In the genomic region with DNA sequence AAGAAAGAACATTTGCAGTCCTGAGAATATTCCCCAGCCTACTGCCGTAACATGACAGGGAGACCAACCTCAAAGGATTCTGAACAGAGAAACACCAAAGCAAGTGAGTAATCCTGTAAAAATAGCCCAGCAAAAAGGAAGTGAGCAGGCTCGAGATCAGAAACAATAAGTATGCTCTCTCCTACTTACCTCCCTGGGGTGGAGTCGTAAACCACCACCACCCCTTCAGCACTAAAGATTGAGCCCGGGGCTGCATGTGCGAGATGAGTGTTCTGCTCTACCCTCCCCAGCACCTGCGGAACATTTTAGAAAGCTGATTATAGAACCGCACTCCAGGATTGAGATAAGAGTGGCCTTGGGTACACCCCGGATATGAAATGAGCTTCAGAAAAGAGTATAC, we compare ENCODE assay signal across 1 mouse cellular context.
TF ChIP-seq lines count a peak whose summit lies in the region.

No protein-coding gene starts in this region.

TF ChIP-seq in CH12.LX, 34 proteins besides CTCF, POLR2A, EP300 and RAD21 (continued from another document):
- TF ChIP-seq IRF4 (IDR thresholded peaks at IDR 0.05; ENCODE audit: low read depth, low read length): peak; percentile 92
- peak; percentile 35; the same call in 1 of the 2 replicates for TF ChIP-seq TCF12 (IDR thresholded peaks at IDR 0.05; ENCODE audit: low read depth, low read length)
- no peak for TF ChIP-seq E2F4 (IDR thresholded peaks at IDR 0.05; ENCODE audit: insufficient replicate concordance, low read depth, low read length)
- peak; percentile 91 for TF ChIP-seq BHLHE40 (IDR thresholded peaks at IDR 0.05; ENCODE audit: low read depth, low read length)
